Mouse (Mus musculus) forebrain, postnatal 0 days (tissue): ENCODE measurements at regions not wholly inside any gene's neighbourhood (a gene's known extent, or its start where the extent isn't known, plus 50 kb on each side); places are given as distances from the start of the nearest gene placed in this dataset.

Experiments used
- ATAC-seq: fragments of 200-750 bp; cut with Nextera tagmentation; 2 replicates; pipeline ENCODE4 v1.8.0; 2017; ENCODE audit warnings: mild to moderate bottlenecking, moderate library complexity
- DNase-seq: peaks from one replicate; pipeline ENCODE4 v3.0.0-alpha.2; 2015
- H3K27ac ChIP-seq: fragments of 300-500 bp; sonication (generic); 2 replicates; pipeline ENCODE4 v1.5.1; 2014; ENCODE audit warnings: low read depth, mild to moderate bottlenecking, antibody characterized with exemption, low read length, moderate library complexity, mixed read lengths
- H3K27me3 ChIP-seq: fragments of 300-500 bp; sonication (generic); 2 replicates; pipeline ENCODE4 v1.6.1; 2014; ENCODE audit warnings: mild to moderate bottlenecking, low read length, mixed read lengths; ENCODE audit not compliant: insufficient read depth
- H3K36me3 ChIP-seq: fragments of 300-500 bp; sonication (generic); 2 replicates; pipeline ENCODE4 v1.6.1; 2014; ENCODE audit warnings: mild to moderate bottlenecking, moderate library complexity; ENCODE audit not compliant: insufficient read depth
- H3K4me1 ChIP-seq: fragments of 300-500 bp; sonication (generic); 2 replicates; pipeline ENCODE4 v1.6.1; 2014; ENCODE audit warnings: antibody characterized with exemption; ENCODE audit not compliant: insufficient read depth
- H3K4me2 ChIP-seq: fragments of 300-500 bp; sonication (generic); 2 replicates; pipeline ENCODE4 v1.6.1; 2014; ENCODE audit warnings: low read depth, mild to moderate bottlenecking, moderate library complexity
- H3K4me3 ChIP-seq: fragments of 300-500 bp; sonication (generic); 2 replicates; pipeline ENCODE4 v1.5.1; 2014; ENCODE audit warnings: low read depth, low read length, mixed read lengths
- H3K9ac ChIP-seq: fragments of 300-500 bp; sonication (generic); 2 replicates; pipeline ENCODE4 v1.6.1; 2014; ENCODE audit warnings: mild to moderate bottlenecking
- H3K9me3 ChIP-seq: fragments of 300-500 bp; sonication (generic); 2 replicates; pipeline ENCODE4 v1.6.1; 2016; ENCODE audit warnings: low read length
- CTCF ChIP-seq: sonication (generic); IDR thresholded peaks from 2 replicates; pipeline ENCODE4 v1.5.1; 2016; ENCODE audit warnings: antibody characterized with exemption, control low read depth, low read depth
- WGBS: fragments of 180-500 bp; shearing (Covaris S2); extraction: QIAGEN DNeasy Blood & Tissue Kit; methylation state at CpG from one replicate; pipeline ENCODE4 v1.1.7; 2014; 5-methylcytosine and 5-hydroxymethylcytosine counted together

DNA sequence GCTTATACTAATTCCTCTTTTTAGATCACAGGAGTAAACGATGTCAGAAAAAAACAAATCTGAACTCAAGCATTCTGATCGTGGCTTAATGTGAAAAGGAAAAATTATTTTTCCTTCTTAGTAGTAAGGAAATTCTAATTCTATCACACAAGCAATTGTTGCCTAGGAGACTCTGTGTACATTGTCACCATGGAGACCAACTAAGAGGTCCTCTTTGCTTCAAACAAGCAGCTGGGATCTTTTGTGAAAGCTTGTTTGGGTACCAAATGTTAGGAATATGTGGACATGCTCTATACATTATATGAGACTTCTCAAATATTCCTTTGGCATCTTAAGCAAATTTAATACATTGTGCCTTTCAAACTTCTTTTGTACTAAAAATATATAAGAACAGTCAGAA, 345.9 kb upstream of the Atp10a start:
- Histone ChIP-seq H3K9me3 (no peaks in the 10 kb centered on the region), H3K27ac (no peak overlapping the region), H3K4me2 (no peak overlapping the region), H3K36me3 (no peaks in the 10 kb centered on the region), H3K9ac (no peak overlapping the region), H3K4me1 (peaks cover 5% of the 10 kb centered on the region), H3K27me3 (no peaks in the 10 kb centered on the region), H3K4me3 (no peak overlapping the region)
- DNase-seq: peak; percentile 43
- peak; percentile 88 for ATAC-seq
- TF ChIP-seq CTCF: no peak
- WGBS: 33% methylated on average over 2 of the region's 2 CpGs

DNA sequence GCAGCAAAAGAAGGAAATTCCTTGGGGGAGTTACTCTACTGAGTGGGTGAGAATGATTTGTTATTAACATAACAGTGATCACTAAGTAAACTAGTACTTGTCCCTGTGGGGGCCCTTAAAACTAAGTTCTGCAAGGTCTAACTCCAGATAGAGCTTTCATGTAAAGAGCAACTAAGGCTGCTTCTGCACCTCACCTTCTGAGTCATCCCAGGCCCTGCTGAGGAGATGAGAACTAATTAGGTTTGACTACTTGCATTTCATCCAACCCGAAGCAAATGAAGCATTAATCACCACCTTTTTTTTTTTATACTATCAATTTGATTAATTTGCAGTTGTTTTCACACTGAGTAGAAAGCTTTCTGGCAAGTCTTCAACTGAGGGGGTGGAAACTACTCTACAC, 333.6 kb upstream of the Atp10a start:
- Histone ChIP-seq H3K4me1 (no peaks in the 10 kb centered on the region), H3K4me2 (no peak overlapping the region), H3K9me3 (no peaks in the 10 kb centered on the region), H3K4me3 (no peak overlapping the region), H3K36me3 (no peaks in the 10 kb centered on the region), H3K27ac (no peak overlapping the region), H3K9ac (no peak overlapping the region), H3K27me3 (no peaks in the 10 kb centered on the region)
- peak; percentile 14 for DNase-seq
- no peak for TF ChIP-seq CTCF
- ATAC-seq: no peak
- 19% methylated on average over 1 of the region's 1 CpGs for WGBS

DNA sequence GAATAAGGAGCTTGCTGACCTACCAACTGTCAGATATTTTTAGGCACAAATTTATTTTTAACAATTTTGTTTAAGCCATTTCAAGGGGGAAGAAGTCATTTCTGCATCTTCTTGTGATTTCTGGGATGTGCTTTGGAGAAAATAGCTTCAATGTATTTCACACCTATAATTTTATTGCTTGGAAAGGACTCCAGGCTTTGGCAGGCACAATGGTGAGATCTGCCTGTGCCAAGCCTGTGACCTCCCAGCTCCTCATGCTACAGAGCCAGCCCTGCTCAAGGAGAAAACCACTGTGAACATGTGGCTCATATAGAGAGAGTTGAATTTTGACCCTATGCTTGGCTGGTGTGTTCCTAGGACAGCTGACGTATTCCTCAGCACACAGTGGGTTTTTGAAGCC, 288.6 kb upstream of the Atp10a start:
- Histone ChIP-seq H3K27ac (no peak overlapping the region), H3K9ac (no peak overlapping the region), H3K36me3 (no peaks in the 10 kb centered on the region), H3K4me3 (no peak overlapping the region), H3K4me1 (no peaks in the 10 kb centered on the region), H3K27me3 (no peaks in the 10 kb centered on the region), H3K9me3 (no peaks in the 10 kb centered on the region), H3K4me2 (no peak overlapping the region)
- WGBS: 73% methylated on average over 1 of the region's 1 CpGs
- DNase-seq: no peak
- ATAC-seq: no peak
- no peak for TF ChIP-seq CTCF

DNA sequence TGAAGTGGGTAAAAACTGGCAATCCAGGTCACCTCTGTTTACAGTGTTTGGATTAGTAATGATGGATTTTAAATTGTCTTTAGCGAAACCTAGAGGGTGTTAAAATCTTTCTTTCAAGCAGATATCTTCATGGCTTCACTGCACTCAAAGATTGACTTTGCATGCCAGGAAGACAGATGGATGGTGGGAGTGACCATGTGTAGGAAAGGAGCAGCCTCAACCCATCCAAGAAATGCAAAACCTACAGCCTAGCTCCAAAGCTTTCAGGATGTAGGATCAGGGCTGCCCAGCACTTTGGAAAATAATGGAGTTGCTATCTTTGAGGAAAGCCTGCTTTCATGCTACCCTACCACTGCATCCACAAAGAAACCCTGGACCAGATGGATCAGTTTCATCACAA, 272.6 kb upstream of the Atp10a start:
- TF ChIP-seq CTCF: no peak
- H3K36me3 ChIP-seq: no peaks in the 10 kb centered on the region
- 72% methylated on average over 1 of the region's 1 CpGs for WGBS
- DNase-seq: no peak
- no peaks in the 10 kb centered on the region for H3K4me1 ChIP-seq
- H3K27ac ChIP-seq: no peak overlapping the region
- ATAC-seq: no peak
- H3K4me3 ChIP-seq: no peak overlapping the region
- H3K9me3 ChIP-seq: no peaks in the 10 kb centered on the region
- no peak overlapping the region for H3K9ac ChIP-seq
- H3K4me2 ChIP-seq: no peak overlapping the region
- no peaks in the 10 kb centered on the region for H3K27me3 ChIP-seq

DNA sequence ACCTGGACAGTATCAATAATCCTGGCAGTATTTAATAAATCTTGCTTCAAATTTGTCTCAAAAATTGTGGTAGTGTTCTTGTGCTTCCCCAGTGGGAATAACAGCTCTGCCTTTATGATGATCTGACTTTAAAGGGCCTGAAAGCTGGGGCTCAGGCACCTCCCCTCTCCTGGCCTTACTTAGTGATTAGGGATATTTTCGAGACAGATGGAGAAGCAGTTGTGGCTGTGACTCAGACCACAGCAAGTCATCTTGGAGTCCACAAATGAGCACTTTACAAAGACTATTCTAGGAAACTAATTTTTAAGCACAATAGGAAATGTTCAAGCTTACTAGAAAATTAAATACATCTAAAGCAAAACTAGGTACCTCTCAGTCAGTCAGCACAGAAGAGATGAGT, 267.6 kb upstream of the Atp10a start:
- H3K36me3 ChIP-seq: no peaks in the 10 kb centered on the region
- H3K27me3 ChIP-seq: no peaks in the 10 kb centered on the region
- no peaks in the 10 kb centered on the region for H3K9me3 ChIP-seq
- no peak overlapping the region for H3K4me3 ChIP-seq
- 70% methylated on average over 1 of the region's 1 CpGs for WGBS
- DNase-seq: no peak
- ATAC-seq: no peak
- no peaks in the 10 kb centered on the region for H3K4me1 ChIP-seq
- H3K9ac ChIP-seq: no peak overlapping the region
- H3K4me2 ChIP-seq: no peak overlapping the region
- no peak overlapping the region for H3K27ac ChIP-seq
- TF ChIP-seq CTCF: no peak

- Histone ChIP-seq H3K9ac (no peak overlapping the region), H3K27me3 (no peaks in the 10 kb centered on the region)
- 80% methylated on average over 4 of the region's 4 CpGs for WGBS
Measured at GRCm38 (mm10) chr7:58392391-58393115, 263.4 kb upstream of the Atp10a start.

GRCm38 (mm10) chr7:58397992-58398391, 258.0 kb upstream of the Atp10a start:
- H3K4me3 ChIP-seq: peak overlapping the region; percentile 47
- ATAC-seq (no peak), DNase-seq (peak; percentile 67)

More at GRCm38 (mm10) chr7:58392391-58393115, 263.4 kb upstream of the Atp10a start:
- peaks cover 1% of the 10 kb centered on the region; the same call in 1 of the 2 replicates for H3K4me1 ChIP-seq
- DNase-seq (no peak), ATAC-seq (no peak)
- no peak for TF ChIP-seq CTCF
- no peaks in the 10 kb centered on the region for H3K36me3 ChIP-seq
- no peak overlapping the region for H3K4me3 ChIP-seq
- H3K4me2 ChIP-seq: no peak overlapping the region
- H3K9me3 ChIP-seq: no peaks in the 10 kb centered on the region
- no peak overlapping the region for H3K27ac ChIP-seq

More at GRCm38 (mm10) chr7:58397992-58398391, 258.0 kb upstream of the Atp10a start:
- TF ChIP-seq CTCF: no peak
- no peaks in the 10 kb centered on the region for H3K27me3 ChIP-seq
- 3% methylated on average over 6 of the region's 6 CpGs for WGBS
- peak overlapping the region; percentile 98 for H3K27ac ChIP-seq
- peak overlapping the region; percentile 51 for H3K4me2 ChIP-seq
- H3K36me3 ChIP-seq: no peaks in the 10 kb centered on the region
- H3K9ac ChIP-seq: peak overlapping the region; percentile 74
- no peaks in the 10 kb centered on the region for H3K9me3 ChIP-seq
- peaks cover 8% of the 10 kb centered on the region for H3K4me1 ChIP-seq
